In genomic region chr9:37144696-37145095, GRCm38 (mm10) we compare ENCODE assay signal across 9 mouse cellular contexts. TPM values are rescaled to one million over a fixed set of nuclear protein-coding genes. Genes with fewer than 3 reads are reported as not detected.
DNase-seq lines count a peak whose midpoint lies in the region; ATAC-seq and TF ChIP-seq lines count a peak whose summit lies in the region.
"Had no signal": no experiment of that assay in that cellular context is flagged by ENCODE, and none has a peak within 500 bp of the region (broad histone marks: within the 10 kb centered on the region; RNA-seq: fewer than 3 reads in every experiment).

No protein-coding gene starts in this region.

- peak overlapping the region; percentile 89; the same call in 1 of the 2 replicates for H3K9ac ChIP-seq in kidney, embryonic 15.5 days
- H3K9ac ChIP-seq in embryonic facial prominence, embryonic 11.5 days (replicated peaks; ENCODE audit: low read length) = peak overlapping the region; percentile 99
- peak overlapping the region; percentile 91 for H3K9ac ChIP-seq in hindbrain, postnatal 0 days (replicated peaks; ENCODE audit: low read length)
- peak overlapping the region; percentile 98 for H3K9ac ChIP-seq in neural tube, embryonic 11.5 days (ENCODE audit: low read length)

- H3K36me3 ChIP-seq in kidney, embryonic 15.5 days = no peaks in the 10 kb centered on the region
- no peaks in the 10 kb centered on the region for H3K36me3 ChIP-seq in embryonic facial prominence, embryonic 11.5 days (replicated peaks; ENCODE audit: control insufficient read depth, insufficient read depth, low read depth, low read length)
- no peaks in the 10 kb centered on the region for H3K36me3 ChIP-seq in hindbrain, postnatal 0 days (ENCODE audit: insufficient read depth, low read length)
- H3K36me3 ChIP-seq in neural tube, embryonic 11.5 days (ENCODE audit: control insufficient read depth, insufficient read depth, low read length) = no peaks in the 10 kb centered on the region

- WGBS in kidney, embryonic 15.5 days = 8% methylated on average over 6 of the region's 6 CpGs
- 4% methylated on average over 6 of the region's 6 CpGs for WGBS in embryonic facial prominence, embryonic 11.5 days
- WGBS in hindbrain, postnatal 0 days = 7% methylated on average over 6 of the region's 6 CpGs
- WGBS in neural tube, embryonic 11.5 days = 0% methylated on average over 6 of the region's 6 CpGs

- no peak for TF ChIP-seq CTCF in hindbrain, postnatal 0 days (IDR thresholded peaks at IDR 0.05; ENCODE audit: low read depth)

- DNase-seq in kidney, adult 11 months = no peak
- peak; percentile 31 for DNase-seq in embryonic facial prominence, embryonic 11.5 days (ENCODE audit: low spot score)
- DNase-seq in hindbrain, postnatal 0 days (ENCODE audit: low spot score) = no peak
- DNase-seq in neural tube, embryonic 11.5 days (ENCODE audit: low spot score) = no peak
- DNase-seq in adrenal gland, postnatal 14 days = no peak
- DNase-seq in frontal cortex, postnatal 10 days (ENCODE audit: low spot score in 2 of 2) = no peak
- no peak for DNase-seq in B cell, adult 2 months

- H3K4me2 ChIP-seq in kidney, embryonic 15.5 days = peak overlapping the region; percentile 95
- H3K4me2 ChIP-seq in embryonic facial prominence, embryonic 11.5 days (ENCODE audit: low read depth, low read length) = peak overlapping the region; percentile 88
- peak overlapping the region; percentile 90 for H3K4me2 ChIP-seq in hindbrain, postnatal 0 days (ENCODE audit: low read depth, low read length)
- H3K4me2 ChIP-seq in neural tube, embryonic 11.5 days (ENCODE audit: low read depth) = peak overlapping the region; percentile 56

- peaks cover 32% of the 10 kb centered on the region for H3K27me3 ChIP-seq in kidney, embryonic 15.5 days
- H3K27me3 ChIP-seq in embryonic facial prominence, embryonic 11.5 days (ENCODE audit: control insufficient read depth, insufficient read depth, low read length) = no peaks in the 10 kb centered on the region
- no peaks in the 10 kb centered on the region for H3K27me3 ChIP-seq in hindbrain, postnatal 0 days (ENCODE audit: insufficient read depth, low read length)
- no peaks in the 10 kb centered on the region for H3K27me3 ChIP-seq in neural tube, embryonic 11.5 days (ENCODE audit: control insufficient read depth, insufficient read depth, low read length)

- H3K4me3 ChIP-seq in kidney, embryonic 15.5 days (replicated peaks) = peak overlapping the region; percentile 75
- H3K4me3 ChIP-seq in embryonic facial prominence, embryonic 11.5 days (ENCODE audit: low read depth, low read length) = peak overlapping the region; percentile 90
- H3K4me3 ChIP-seq in hindbrain, postnatal 0 days (ENCODE audit: low read length) = peak overlapping the region; percentile 89
- peak overlapping the region; percentile 95 for H3K4me3 ChIP-seq in neural tube, embryonic 11.5 days (ENCODE audit: low read depth, low read length)

- H3K9me3 ChIP-seq in kidney, embryonic 15.5 days (replicated peaks) = no peaks in the 10 kb centered on the region
- no peaks in the 10 kb centered on the region for H3K9me3 ChIP-seq in embryonic facial prominence, embryonic 11.5 days (replicated peaks; ENCODE audit: control insufficient read depth, low read length)
- no peaks in the 10 kb centered on the region for H3K9me3 ChIP-seq in hindbrain, postnatal 0 days (ENCODE audit: low read length)
- H3K9me3 ChIP-seq in neural tube, embryonic 11.5 days (ENCODE audit: control insufficient read depth, low read length) = no peaks in the 10 kb centered on the region

- no peak for ATAC-seq in kidney, embryonic 15.5 days (replicated peaks; ENCODE audit: low FRiP score)
- no peak for ATAC-seq in embryonic facial prominence, embryonic 11.5 days (replicated peaks; ENCODE audit: insufficient number of reproducible peaks, low FRiP score, low TSS enrichment, low read depth)
- ATAC-seq in hindbrain, postnatal 0 days = no peak
- peak; percentile 0 for ATAC-seq in neural tube, embryonic 11.5 days (ENCODE audit: insufficient read depth, low FRiP score, low TSS enrichment)

- peaks cover 60% of the 10 kb centered on the region for H3K4me1 ChIP-seq in kidney, embryonic 15.5 days
- H3K4me1 ChIP-seq in embryonic facial prominence, embryonic 11.5 days (ENCODE audit: control insufficient read depth, insufficient read depth, low read length) = peaks cover 4% of the 10 kb centered on the region; the same call in 1 of the 2 replicates
- H3K4me1 ChIP-seq in hindbrain, postnatal 0 days (ENCODE audit: insufficient read depth, low read length) = peaks cover 11% of the 10 kb centered on the region
- peaks cover 34% of the 10 kb centered on the region for H3K4me1 ChIP-seq in neural tube, embryonic 11.5 days (ENCODE audit: control insufficient read depth, insufficient read depth, low read length)

- peak overlapping the region; percentile 96 for H3K27ac ChIP-seq in kidney, embryonic 15.5 days
- peak overlapping the region; percentile 97 for H3K27ac ChIP-seq in embryonic facial prominence, embryonic 11.5 days (replicated peaks; ENCODE audit: low read depth, low read length)
- H3K27ac ChIP-seq in hindbrain, postnatal 0 days = peak overlapping the region; percentile 97
- H3K27ac ChIP-seq in neural tube, embryonic 11.5 days (ENCODE audit: low read depth, low read length) = peak overlapping the region; percentile 97

RNA-seq across cellular contexts. Expression of gene Pknox2, which starts 2.5 kb away (rescaled TPM):
- 9.6 and 11.2 TPM in 2 replicates for polyA plus RNA-seq in kidney, embryonic 15.5 days (2015; fragmentation: Nextera tagmentation; extraction: Ambion mirVana)
- polyA plus RNA-seq in embryonic facial prominence, embryonic 11.5 days (2014; fragmentation: Nextera tagmentation; extraction: Ambion mirVana) = 13.2 and 14.9 TPM in 2 replicates
- 23.5 and 28.0 TPM in 2 replicates for total RNA-seq in hindbrain, postnatal 0 days (2014; rRNA removed)
- polyA plus RNA-seq in hindbrain, postnatal 0 days (2015; fragmentation: Nextera tagmentation; extraction: Ambion mirVana) = 20.6 and 22.2 TPM in 2 replicates
- 22.8 and 24.3 TPM in 2 replicates for polyA plus RNA-seq in neural tube, embryonic 11.5 days (2014; fragmentation: Nextera tagmentation; extraction: Ambion mirVana)
- 2.5 and 3.4 TPM in 2 replicates for total RNA-seq in adrenal gland, postnatal 14 days (2021)
- total RNA-seq: MEL had no signal
